Mouse (Mus musculus): ENCODE measurements at regions not wholly inside any gene's neighbourhood (a gene's known extent, or its start where the extent isn't known, plus 50 kb on each side); places are given as distances from the start of the nearest gene placed in this dataset.

DNA sequence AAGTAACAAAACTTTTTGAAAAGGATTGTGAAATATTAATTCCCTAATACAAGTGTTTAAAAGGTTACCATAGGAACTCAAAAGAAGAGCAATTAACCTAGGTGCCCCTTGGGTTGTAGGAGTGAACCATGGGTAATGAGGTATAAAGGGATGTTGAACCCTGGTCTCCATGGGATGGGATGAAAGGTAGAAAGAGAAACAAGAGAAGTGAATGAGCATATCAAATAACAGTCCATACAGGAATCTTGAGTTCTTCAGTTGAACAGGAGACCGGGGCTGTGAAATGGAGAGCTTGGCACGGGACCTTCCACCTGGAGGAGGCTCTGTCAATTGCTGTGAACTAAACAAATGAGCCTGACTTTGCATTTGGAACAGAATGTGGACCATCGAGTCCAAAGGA lies 449.6 kb upstream of the Meis1 start:
- no peak for DNase-seq (ENCODE audit: low spot score)

DNA sequence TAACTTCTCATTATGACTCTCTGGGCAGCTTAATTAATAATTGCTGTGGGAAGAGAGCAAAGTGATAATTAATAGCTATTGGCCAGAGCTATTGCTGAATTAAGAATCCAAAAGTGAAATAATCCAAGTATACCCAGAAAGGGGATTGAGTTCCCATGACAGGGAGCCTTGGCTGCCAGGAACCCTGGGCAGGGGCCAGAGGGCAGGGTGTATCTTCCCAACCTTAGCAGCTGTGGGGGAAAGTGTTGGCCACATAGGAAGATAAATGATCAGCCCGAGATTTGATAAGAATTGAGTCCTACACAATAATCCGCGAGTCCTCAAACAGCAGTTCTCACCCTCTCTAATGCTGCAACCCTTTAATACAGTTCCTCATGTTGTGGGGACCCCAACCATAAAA lies 450.0 kb upstream of the Meis1 start:
- no peak for DNase-seq (ENCODE audit: low spot score)

DNA sequence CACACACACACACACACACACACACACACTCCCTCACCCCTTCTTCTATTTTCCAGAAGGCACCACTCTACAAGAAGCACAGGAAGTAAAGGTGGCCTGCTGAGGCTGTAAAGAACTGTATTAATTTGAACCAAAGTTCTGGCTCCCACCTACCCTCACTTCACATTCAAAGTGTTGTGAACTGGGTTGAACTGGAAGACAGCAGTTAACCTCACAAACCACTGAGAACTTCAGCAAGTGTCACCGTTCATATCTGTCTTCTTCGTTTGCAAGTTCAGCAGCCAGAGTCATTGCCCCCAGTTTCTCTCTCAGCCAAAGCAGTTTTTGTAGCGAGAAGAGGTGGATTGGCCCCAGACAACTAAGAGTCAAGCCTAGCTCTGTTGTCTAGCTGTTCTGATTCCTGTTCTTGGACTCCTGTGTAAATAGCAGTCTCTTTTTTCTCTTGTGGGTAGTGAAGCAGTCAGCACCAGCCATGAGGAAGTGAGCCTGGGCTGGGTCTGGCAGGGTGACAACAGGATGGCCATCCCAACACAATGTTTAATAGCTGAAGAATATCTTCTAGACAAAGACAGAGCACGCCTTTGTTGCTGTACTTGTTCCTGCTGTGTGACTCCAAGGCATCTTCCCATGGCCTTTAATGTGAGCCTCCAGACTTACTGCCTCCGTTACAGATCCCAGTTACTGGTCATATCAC lies 452.0 kb upstream of the Meis1 start:
- DNase-seq (ENCODE audit: low spot score): no peak

DNA sequence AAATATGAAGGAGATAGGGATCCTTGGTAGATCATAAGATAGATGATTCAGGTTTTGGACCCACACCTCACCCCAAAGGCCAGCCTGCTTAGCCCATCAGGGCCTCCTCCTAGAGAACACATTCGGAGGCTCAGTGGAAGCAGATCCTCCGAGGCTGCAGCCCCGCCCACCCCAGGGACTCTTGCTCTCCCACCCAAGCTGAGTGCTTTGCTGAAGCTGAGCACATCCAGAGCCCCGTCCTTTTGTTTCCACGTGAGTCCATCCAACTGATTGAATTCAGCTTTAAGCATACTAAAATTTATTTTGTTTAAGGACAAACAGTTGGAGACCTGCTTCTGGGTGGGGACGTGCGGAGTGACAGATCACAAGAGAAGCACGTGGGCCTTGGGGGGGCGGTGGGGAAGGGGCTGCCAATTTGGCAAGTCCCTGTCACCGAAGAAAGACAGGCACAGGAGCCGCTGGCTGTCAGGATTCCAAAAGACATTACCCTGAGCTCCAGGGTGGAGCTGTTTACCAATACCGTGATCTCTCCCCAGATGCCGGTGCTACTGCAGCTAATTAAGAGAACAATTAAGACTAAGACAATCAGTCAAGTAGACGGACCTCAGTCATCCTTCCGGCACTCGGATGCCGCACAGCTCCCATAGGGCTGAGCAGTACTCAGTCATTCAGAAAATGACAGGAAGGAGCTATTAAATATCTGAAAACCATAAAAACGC lies 448.9 kb upstream of the Spred2 start:
- no peak for DNase-seq (ENCODE audit: low spot score)

DNA sequence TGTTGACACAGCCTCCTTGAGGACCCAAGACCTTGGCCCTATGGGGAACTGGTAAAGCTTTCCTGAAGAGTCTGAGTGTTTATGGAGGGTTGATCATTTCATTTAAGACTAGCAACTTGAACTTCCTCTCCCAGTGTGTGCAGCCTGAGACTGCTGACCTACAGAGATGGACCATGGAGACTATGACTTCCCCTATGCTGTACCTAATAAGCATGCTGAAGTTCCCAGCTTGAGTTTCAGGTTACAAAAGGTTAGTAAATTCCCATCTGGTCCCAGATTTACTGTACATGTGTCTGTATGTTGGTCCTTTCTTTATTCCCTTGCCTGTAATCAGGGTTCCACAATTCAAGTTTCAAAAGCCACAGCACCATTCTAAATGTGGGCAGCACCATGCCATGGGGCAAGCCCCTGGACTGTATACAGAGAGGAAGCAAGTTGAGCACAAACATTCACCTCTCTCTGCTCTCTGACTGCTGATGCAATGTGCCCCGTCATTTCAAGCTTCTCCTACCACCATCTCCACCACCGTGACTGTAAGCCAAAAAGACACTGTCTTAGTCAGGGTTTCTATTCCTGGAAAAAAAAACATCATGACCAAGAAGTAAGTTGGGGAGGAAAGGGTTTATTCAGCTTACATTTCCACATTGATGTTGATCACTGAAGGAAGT lies 431.0 kb upstream of the Spred2 start:
- no peak for DNase-seq (ENCODE audit: low spot score)

DNA sequence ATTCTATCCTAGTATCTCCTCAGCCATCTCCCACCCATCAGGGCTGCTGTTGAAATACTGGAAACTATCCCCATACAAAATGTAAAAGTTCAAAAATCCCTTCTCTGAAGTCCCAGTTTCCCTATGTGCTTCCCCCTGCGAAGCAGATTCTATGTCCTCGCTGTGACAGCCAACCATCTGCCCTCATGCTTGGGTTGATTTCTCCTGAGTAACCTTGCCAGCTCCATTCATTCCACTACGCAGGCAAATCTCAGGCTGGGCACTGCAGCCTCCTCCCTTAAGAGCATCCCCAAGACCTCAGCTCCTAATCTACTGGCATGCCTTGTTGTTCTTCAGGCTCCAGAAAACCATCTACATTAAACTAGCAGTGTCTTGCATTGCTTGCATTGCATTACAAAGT lies 402.5 kb upstream of the Spred2 start:
- no peak for DNase-seq (ENCODE audit: low spot score)

DNA sequence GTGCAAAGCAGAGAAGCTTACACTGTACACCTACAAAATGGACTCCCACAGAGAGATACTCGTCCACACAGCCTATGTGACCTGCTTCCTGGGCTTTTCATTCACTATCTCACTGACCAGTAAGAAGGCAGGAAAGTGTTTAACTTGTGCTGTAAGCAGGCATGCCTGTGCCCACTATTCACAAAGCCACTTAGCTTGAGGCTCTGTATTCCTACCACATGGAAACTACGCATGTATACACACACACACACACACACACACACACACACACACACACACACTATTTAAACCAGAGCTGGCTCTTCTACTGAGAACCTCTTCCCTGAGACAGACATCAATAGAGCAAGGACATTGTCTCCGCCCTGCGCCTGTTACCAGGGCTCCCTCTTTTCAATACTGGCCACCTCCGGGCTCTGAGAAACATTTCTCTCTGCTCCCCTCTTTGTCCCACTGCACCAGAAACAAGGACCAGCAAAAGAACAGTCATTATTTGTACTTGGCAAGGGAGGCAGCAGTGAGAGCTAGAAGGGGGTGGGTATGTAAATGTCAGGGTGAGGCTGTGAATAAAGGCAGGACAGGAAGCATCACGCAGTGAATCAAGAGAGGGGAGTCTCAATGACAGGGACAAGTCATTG lies 400.2 kb upstream of the Spred2 start:
- DNase-seq (ENCODE audit: low spot score): no peak

DNA sequence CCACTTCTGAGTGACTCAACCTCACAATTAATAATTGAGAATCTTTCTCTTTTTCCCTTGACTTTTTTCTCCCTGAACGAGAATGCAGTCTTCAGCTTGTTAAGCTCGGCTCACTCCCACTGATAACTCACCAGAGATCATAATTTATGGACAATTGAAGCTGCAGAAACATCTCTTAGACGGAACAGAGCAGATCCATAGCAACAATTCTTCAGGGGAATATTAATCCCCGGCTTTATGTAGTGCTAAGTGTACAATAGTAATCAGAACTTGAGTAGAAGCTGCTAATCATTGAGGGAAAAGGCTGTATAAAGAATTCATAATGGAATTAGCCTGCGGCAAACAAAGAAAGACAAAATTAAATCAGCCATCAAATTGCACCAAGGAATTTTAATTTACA lies 395.0 kb upstream of the Spred2 start:
- no peak for DNase-seq (ENCODE audit: low spot score)

DNA sequence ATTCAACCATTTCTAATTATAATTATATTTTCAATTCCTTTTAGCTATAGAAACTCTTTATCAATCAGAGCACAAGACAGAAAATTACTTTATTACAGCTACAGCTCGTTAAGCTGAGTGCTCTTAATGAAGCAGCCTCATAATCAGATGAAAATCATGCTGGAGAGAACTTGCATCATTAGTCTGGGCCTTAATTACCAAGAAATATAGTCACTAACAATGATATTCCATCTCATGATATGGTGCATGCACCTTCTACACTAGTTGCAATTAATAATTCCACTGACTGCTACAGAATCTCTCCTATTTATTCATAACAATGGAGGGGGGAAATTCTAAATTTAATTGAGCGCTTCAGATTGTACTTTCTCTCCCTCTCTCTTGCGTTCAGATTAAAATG lies 393.5 kb upstream of the Spred2 start:
- DNase-seq (ENCODE audit: low spot score): no peak

DNA sequence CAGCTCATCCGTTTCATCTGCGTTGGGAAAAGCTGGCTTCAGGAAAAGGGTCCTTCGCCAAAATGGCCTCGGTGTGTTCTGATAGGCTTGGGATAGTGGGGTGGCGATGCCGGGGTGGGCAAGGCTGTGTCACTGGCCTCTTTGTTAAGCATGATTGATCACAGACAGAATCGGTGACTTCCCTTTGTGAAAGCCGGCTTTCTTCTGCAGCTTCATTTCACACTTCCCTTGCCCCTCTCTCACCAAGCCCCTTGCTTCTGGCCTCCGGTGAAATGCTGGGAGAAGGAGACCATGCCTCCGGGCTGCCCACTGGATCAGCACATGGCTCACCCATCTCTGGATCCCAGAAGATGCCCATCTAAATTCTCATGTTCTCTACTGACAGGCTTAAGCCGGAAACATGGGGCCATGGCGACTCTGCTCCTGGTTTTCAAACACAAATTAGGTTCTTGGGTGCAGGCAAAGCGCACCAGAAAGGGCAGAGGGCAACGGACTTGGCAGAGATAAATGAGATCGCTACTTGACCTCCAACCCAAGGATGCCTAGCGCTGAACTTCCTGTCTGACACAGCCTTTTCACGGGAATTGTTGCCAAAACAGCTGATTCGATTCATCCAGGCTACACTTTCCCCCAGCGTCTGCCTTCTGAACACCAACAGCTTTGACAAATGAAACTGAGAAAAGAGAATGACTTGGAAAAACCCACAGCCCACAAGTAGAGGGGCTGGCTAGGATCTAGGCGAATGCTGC lies 392.7 kb upstream of the Spred2 start:
- DNase-seq (ENCODE audit: low spot score): peak; percentile 60

DNA sequence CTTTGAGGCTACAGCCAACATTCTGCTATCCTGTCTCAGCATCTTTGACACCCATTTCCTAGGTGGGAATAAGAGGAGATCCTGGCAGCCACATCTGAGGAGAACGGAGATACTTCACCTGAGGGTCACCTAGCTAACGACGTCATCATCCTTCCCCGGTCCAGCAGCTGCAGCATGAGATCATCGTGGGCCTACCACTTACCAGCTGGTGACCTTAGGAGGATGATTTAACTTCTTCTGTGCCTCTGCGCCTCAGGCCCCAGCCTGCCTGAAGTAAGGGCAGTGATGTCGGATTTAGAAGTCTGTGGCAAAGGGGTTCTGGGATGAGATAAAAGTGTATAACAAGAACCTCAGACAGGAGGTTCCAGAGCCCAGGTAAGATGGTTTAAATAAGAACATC lies 391.3 kb upstream of the Spred2 start:
- no peak for DNase-seq (ENCODE audit: low spot score)

DNA sequence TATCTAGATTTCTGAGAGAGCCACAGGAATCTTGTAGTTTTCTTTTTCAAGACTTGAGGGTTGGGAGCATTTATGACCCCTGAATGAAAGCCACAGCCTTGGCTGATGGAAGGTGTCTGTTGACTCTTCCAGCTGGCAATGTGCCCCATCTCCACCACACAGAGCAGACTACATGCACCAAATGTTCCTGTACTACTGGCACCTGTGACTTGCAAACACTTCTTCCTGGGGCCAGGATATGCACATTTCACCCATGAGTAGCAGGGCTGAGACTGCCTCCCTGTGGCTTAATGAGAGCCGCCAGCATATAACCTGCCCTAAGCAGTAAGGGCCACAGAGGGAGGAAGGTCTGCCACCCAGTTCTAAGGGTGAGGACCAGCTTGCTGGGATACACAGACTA lies 390.5 kb upstream of the Spred2 start:
- DNase-seq (ENCODE audit: low spot score): no peak

DNA sequence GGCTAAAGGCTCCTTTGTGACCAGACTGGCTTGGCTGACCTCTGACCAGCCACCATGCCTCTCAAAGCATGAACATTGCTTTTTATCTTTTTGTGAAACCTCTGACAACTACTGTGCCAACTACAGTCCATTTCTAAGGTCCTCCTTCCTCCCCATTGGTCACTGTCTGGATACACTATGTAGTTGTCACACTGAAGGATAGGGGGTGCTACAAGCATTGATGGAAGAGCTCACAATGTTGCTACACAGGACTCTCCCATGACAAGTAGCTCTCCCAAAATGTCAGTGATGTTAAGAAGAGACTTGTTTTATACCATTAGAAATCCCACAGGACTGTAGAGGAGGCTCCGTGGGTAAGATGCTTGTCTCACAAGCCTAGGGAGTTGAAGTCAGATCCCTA lies 389.0 kb upstream of the Spred2 start:
- no peak for DNase-seq (ENCODE audit: low spot score)

DNA sequence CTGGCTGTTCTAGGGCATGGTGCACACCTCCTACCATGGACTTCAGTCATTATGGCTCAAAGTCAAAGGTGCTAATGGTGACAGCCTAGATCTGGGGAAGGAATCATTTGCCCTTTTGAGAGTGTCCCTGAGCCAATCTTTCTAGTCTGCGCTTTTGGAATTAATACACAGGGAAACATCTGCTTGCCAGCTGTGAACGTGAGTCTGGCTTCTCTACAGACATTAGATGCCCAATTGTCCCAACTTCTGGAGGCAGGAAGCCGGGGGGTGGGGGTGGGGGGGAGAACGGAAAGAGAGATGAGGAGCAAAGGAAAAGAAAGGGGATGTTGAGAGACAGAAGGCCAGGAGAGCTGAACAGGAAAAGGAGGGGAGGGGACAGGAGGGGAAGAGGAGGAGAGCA lies 377.9 kb upstream of the Spred2 start:
- no peak for DNase-seq (ENCODE audit: low spot score)

DNA sequence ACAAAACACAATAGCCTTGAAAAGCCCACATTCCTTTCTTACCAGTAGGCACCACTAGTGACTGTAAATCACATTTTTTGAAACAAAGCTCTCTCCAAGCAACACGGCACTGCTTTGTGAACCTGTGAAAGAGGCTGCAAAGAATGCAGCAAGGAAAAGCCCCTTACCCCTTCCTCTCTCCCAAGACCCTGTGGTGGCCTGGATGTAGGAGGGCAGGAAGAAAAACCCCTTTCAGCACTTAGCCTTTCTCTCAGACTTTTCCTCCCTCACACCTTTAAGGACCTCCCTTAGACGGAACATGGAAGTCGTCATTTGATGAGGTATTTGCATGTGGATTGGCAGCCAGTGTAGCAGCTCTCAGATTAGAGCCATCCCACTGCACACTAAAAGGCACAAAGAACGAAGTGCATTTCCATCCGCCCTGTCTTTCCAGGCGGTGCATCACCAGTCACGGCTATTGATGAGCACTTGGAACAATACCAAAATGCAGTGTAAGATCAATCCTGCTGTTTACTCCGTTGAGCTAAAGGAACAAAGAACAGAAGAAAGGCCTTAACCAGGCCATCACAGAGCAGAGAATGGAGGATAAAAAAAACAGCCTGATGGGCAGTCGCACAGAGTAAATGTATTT lies 369.7 kb upstream of the Spred2 start:
- DNase-seq (ENCODE audit: low spot score): no peak

DNA sequence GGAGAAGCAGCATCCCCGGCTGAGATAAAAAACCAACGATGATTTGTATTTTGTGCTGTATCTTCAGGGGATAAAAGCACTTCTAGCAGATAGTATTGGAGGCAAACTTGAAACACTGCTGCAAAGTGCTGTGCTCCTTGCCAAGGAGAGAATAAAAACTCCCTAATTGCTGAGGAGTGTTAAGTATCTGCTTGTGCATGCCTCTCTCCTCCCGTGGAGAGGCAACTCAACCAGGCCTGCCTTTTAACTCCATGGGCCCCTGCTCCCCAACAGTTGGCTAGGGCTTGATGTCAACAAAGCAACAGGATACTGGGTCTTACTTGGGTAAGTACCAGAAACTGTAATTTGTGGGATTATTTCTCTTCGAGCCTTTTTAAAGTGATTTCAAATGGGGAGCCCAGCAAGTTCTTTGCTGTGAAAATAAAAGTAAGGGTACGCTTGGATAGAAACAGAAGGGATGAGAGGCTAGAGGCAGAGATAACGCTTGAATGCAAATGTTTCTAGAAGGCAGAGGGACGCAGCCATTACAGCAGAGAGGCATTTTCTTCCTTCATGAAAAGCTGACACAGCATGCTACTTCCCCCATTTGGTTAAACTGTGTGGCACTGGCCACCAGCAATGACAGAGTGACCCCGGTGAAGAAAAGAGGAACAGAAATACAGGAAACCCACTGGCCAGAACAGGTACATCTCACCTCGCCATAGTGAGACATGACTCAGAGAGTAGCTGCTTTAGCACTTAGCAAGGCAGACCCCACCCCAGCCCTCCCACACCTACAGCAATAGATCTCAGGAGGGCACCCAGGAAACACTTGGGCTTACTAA lies 369.0 kb upstream of the Spred2 start:
- DNase-seq (ENCODE audit: low spot score): no peak

DNA sequence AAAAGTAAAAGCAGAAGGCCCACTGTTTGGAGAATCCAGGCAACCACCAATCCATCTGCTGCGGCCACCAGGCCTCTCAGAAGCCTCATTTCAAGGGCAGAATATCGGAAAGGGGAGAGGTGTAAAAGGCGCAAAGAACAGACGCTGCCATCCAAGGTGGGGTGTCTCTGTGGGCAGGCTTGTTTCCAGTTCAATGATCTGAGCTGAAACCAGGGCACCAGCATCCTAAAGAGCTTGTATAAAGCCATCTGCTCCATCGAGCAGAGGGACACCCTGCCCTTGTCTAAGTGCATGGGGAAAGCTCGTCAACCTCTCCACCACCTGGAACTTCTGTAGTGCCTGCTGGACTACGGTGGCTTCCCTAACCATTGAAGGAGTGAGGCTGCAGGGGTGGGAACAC lies 363.7 kb upstream of the Spred2 start:
- DNase-seq (ENCODE audit: low spot score): no peak

DNA sequence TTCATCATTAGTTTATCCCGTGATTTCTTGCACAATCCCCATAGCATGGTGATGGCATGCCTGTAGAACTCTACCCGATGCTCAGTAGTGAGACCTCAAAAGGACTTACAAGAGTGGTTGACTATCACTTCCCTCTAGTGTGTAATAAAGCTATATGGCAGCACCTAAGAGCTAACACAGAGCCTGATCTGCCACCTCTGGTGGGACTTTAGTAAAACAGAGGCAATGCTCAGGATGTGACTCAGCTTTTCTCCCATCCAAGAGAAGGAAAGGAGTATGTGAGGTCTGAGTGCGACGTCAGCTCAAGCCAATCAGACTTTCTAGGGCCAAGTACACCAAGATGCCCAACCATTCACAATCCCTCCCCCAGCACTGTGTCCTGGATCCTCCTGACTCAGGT lies 361.5 kb upstream of the Spred2 start:
- no peak for DNase-seq (ENCODE audit: low spot score)

DNA sequence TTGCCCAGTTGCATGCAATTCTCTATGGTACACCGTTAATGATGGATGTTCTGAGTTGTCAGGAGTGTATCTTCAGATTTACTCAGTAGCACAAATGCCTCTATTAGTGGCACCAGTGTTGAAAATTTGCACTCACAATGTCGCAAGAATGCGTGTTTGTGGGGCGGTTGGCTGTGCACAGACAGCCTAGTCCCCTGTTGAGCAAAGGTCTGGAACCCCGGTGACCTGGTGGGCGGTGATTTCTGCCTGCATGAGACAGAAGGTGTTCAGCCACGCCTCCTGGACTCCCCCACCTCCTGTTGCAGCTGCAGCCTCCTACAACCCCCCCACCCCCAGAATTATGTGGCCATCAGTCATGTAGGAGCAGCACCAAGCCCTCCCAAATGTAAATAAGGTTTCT lies 338.9 kb upstream of the Spred2 start:
- no peak for DNase-seq (ENCODE audit: low spot score)

DNA sequence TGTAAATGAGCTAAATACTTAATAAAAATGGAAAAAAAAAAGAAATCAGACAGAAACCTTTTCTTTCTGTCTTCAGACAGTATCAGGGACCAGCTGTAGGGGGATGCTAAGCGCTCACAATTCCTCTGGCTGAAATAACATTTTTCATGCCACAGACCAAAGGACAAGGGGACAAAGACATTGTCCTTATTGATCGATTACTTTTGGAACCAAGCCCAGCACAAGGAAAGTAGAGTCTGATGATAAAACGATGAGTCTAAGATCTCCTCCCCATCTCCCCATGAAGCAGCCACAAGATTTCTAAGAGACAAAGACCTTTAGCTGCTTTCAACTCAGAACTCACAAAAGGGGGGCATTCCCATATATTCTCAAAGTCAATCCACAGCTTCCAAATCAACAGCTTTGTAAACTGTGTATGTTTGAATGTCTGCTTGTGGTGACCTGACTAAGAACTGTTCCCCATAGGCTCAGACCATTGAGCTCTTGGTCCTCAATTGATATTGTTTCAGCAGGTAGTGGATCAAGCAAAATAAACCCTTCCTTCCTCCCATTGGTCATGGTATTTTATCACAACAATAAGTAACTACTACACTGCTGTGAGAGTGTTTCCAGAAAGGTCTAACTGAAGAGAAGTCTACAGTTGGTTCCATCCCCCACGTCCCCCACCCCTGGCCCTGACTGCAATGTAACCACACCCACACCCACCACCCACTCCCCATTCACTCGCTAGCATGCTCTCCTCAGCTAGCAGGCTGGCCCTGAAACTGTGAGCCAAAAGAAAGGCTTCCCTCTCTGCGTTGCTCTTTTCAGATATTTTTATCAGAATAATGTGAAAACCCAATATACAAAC lies 331.4 kb upstream of the Spred2 start:
- DNase-seq (ENCODE audit: low spot score): no peak
